Mouse (Mus musculus): Measurements from ENCODE around the gene Slc25a45.

Gene Slc25a45

GRCm38 (mm10) chr19:5877618-5878361 is at the start of gene Slc25a45:
Gene Slc25a45, plus strand, starts transcription at chr19:5877808.
- peak; percentile 56 to 84 for DNase-seq (ENCODE audit: low spot score in 2 of 2)

DNA sequence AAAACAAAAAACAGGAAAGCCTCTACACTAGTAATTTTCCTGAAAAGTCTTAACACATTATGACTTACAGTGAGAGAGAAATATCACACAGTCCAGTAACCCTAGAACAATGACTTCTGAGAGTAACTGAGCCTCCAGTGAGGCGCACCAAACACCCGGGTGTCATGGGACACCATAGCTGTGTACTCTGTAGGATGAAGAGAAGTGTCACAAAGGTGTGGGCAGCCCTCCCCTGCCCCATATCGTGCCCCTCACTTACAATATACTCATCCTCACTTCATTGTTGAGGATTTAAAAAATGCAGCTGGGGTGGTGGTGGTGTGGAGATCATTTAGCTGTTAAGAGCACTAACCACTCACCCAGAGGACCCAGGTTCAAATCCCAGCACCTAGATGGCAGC is 49.5 kb upstream of the Slc25a45 start:
- DNase-seq (ENCODE audit: low spot score in 2 of 2): no peak

GRCm38 (mm10) chr19:5828905-5829304 is 48.7 kb upstream of the Slc25a45 start:
- no peak for DNase-seq (ENCODE audit: low spot score in 2 of 2)

- no peak for DNase-seq (ENCODE audit: low spot score in 2 of 2)
These were observed 47.5 kb upstream of the Slc25a45 start for GRCm38 (mm10) chr19:5829958-5830615.

- DNase-seq (ENCODE audit: low spot score in 2 of 2): no peak
These were observed 46.8 kb upstream of the Slc25a45 start for GRCm38 (mm10) chr19:5830776-5831175.

DNA sequence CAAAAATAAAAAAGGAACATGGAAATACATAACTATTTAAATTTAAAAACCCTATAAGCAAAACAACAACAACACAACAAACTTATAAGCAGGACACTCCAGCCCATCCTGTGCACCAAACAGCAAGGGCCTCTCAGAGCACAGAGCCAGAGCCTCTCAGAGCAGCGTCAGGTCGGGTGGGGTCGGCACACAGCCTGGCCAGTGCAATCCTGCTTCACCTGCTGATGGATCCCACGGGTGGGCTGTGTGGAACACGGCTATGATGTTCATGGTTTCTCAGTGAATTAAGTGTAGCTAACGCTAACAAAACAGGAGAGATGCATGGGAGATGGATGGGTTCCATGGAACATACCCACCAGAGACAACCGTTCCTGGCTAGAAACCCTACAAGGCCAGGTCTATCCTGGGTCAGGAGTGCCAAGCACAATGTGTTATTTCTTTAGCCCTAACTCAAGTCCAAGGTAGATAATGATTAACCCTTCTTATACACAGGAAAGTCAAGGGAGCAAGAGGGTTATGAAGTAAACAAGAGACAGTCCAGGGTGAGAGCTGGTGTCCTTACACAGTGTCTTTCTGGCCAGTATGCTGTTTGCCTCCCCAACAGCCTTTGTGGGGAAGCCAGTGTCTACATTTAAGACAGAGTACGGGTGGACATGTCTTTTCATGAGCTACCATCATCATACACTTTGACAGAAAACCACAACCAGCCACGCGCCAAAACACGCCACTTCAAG is 46.2 kb upstream of the Slc25a45 start:
- no peak for DNase-seq (ENCODE audit: low spot score in 2 of 2)

GRCm38 (mm10) chr19:5831958-5832320 is 45.7 kb upstream of the Slc25a45 start:
- no peak for DNase-seq (ENCODE audit: low spot score in 2 of 2)

GRCm38 (mm10) chr19:5832326-5832725 is 45.3 kb upstream of the Slc25a45 start:
- DNase-seq (ENCODE audit: low spot score in 2 of 2): no peak

DNA sequence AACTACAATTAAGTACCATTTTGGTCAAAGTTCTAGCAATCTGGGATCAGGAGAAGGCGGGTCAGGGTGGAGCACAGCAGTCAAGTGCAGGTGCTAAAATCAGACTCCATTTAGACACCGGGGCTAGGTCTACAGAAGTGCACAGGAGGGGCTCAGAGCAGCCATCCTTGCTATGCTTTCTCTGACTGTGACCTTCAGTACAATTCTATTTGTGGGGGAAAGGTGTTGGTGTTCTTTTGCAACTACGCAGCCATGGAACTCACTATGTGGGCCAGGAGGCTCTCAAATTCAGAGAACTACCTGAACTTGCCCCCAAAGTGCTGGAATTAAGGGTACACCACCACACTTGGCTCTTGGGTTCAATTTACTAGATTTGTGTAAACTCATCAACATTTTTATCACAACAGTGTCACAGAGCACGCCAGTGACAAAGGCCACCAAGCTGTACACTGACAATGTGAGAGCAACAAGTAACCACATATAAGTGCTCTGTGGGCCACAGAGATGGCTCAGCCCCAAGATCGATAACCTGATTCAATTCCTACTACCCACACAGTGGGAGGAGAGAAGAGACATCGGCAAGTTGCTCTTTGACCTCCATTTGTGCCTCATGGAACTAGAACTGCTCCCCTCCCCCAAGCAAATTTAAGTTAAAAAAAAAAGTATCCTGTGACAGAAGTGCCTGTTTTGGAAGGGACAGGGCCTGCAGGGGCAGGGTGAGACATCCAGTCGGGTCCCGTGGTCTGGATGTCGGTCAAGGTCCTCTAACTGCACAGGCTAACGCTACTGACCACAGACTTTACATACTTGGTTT is 44.1 kb upstream of the Slc25a45 start:
- no peak for DNase-seq (ENCODE audit: low spot score in 2 of 2)

GRCm38 (mm10) chr19:5834260-5834925 is 43.2 kb upstream of the Slc25a45 start:
- no peak for DNase-seq (ENCODE audit: low spot score in 2 of 2)

DNA sequence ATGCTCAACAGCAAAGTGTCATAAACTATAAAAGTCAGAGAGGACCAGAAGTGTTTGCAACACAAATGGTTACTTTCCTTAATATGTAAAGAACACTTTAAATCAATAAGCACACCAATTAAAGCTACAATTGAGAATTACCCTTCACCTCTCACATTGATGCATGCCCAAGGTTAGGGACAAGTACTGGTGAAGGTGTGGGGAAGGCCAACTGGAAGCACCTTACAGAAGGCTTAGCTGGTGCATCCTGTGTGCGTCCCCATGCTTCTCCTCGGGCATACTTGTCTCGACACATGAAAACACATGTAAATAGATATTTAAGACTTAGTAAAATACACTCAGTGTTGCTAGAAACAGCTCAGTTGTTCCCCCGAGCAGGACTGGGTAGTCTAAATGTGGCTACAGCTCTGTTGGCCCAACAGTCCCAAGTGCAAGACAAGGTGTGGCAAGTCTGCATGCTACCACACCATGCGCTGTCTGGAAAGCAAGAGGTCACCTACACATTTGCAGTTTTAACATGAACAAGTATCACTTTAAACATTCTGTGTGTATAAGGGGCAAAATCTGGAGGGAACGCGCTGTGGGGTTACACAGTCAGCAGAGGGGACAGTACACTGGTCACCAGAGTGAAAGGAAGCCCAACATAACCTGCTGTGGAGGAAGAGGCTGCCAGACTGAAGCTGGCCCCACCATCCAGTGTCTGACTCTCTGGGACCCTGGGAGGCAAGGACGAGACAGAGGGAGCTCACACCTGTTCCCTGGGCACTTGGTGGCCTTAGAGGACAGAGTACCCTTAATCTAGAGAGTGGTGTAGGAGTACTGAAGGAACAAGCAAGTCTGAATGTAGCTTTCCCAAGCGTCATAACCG is 42.3 kb upstream of the Slc25a45 start:
- DNase-seq (ENCODE audit: low spot score in 2 of 2): no peak

DNA sequence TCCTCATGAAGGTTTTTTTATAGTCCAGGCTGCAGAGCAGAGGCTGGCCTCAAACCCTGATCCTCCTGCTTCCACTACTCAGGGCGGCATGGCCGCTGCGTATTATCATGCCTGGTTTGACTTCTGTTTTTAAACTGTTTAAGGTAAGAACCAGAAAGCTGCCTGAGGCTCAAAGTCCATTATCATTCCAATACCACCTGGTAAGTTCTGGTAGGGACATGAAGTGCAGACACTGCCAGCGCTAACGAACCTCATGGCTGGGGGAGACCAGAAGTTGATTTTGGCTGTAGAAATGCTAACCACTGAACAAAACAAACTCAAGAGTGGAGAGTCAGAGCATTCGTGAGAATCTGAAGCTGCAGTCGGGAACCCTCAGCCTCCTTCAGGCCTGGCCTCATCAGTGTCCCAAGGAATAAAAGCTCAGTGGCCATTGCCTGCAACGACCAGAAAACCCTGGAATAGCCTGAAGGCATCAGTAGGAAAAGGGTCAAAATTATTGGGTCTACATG is 41.6 kb upstream of the Slc25a45 start:
- DNase-seq (ENCODE audit: low spot score in 2 of 2): no peak

- DNase-seq (ENCODE audit: low spot score in 2 of 2): no peak
These were observed 40.6 kb upstream of the Slc25a45 start for GRCm38 (mm10) chr19:5836941-5837572.

- no peak for DNase-seq (ENCODE audit: low spot score in 2 of 2)
These were observed 40.0 kb upstream of the Slc25a45 start for GRCm38 (mm10) chr19:5837606-5838005.

- no peak for DNase-seq (ENCODE audit: low spot score in 2 of 2)
These were observed 39.3 kb upstream of the Slc25a45 start for GRCm38 (mm10) chr19:5838136-5838891.

DNA sequence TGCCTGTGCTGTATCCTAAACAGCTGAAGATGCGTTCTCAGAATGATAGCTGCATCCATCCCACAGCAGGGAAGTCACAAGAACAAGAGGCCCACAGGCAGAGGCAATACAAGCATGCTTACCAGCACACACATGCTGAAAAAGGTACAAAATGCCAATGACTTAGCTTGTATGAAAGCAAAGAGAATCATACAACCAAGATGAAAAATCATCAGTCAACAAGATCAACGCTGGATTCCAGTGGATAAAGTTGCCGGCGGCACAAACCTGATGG is 38.8 kb upstream of the Slc25a45 start:
- no peak for DNase-seq (ENCODE audit: low spot score in 2 of 2)

- no peak for DNase-seq (ENCODE audit: low spot score in 2 of 2)
These were observed 38.1 kb upstream of the Slc25a45 start for GRCm38 (mm10) chr19:5839317-5840085.

DNA sequence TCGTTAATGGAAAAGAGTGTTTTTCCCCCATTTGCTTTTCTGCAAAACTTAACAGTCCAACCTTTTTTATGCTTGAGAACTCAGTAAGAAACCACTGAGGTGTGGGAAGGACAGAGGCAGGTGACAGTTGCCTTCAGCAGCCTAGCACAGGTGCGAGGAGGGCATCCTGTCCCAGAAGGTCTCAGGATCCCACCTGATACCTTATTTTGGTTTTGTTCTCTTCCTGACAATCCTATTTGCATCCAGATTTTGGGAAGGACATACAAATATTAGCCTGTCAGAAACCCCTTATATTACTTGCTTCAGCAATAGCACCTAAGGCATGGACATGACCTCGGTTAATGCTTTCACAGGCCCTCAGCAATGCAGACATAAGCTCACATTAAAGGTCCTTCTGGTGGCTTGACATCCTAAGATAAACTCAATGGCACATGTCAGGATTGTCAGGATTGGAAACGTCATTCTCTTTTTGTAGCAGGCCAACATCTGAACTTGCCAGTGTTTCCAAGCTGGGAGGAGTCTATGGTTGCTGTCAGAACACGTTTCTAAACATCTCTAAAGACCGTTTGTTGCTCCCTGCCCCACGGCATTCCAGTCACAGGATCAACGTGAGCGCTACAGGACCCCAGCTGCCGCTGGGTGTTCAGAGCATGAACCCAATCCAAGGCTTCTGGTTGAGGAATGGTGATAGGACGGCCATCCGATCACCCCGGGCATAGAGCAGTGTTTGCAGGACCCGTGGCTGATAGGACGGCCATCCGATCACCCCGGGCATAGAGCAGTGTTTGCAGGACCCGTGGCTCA is 37.3 kb upstream of the Slc25a45 start:
- no peak for DNase-seq (ENCODE audit: low spot score in 2 of 2)
